9 mouse cellular contexts compared by ENCODE assay signal in genomic region chr11:119215905-119216507, GRCm38 (mm10). TPM values are rescaled to one million over a fixed set of nuclear protein-coding genes. Genes with fewer than 3 reads are reported as not detected.
DNase-seq lines count a peak whose midpoint lies in the region; ATAC-seq lines count a peak whose summit lies in the region.
"Had no signal": no experiment of that assay in that cellular context is flagged by ENCODE, and none has a peak within 500 bp of the region (broad histone marks: within the 10 kb centered on the region; RNA-seq: fewer than 3 reads in every experiment).

No protein-coding gene starts in this region.

- H3K4me3 ChIP-seq in forebrain, embryonic 16.5 days (replicated peaks; ENCODE audit: low read length): no peak overlapping the region
- peak overlapping the region; percentile 30 for H3K4me3 ChIP-seq in hindbrain, embryonic 10.5 days
- no peak overlapping the region for H3K4me3 ChIP-seq in limb, embryonic 12.5 days (replicated peaks)
- no peak overlapping the region for H3K4me3 ChIP-seq in midbrain, embryonic 15.5 days

- peak overlapping the region; percentile 73 for H3K27ac ChIP-seq in forebrain, embryonic 16.5 days (ENCODE audit: low read length)
- H3K27ac ChIP-seq in hindbrain, embryonic 10.5 days: peak overlapping the region; percentile 84
- peak overlapping the region; percentile 80 for H3K27ac ChIP-seq in limb, embryonic 12.5 days
- peak overlapping the region; percentile 81 for H3K27ac ChIP-seq in midbrain, embryonic 15.5 days

- peak; percentile 73 for DNase-seq in 416B (ENCODE audit: low read depth)
- DNase-seq in adrenal gland, postnatal 25 days: peak; percentile 73
- peak; percentile 38 for DNase-seq in hindbrain, embryonic 10.5 days (ENCODE audit: low spot score)
- DNase-seq in frontal cortex, postnatal 10 days (ENCODE audit: low spot score in 2 of 2): no peak
- no peak for DNase-seq in right cerebral cortex, adult 18-20 months

- no peaks in the 10 kb centered on the region for H3K36me3 ChIP-seq in forebrain, embryonic 16.5 days (ENCODE audit: control insufficient read depth, insufficient read depth)
- peaks cover 24% of the 10 kb centered on the region for H3K36me3 ChIP-seq in hindbrain, embryonic 10.5 days
- H3K36me3 ChIP-seq in limb, embryonic 12.5 days: peaks cover 14% of the 10 kb centered on the region
- H3K36me3 ChIP-seq in midbrain, embryonic 15.5 days (replicated peaks): no peaks in the 10 kb centered on the region

- ATAC-seq in forebrain, embryonic 16.5 days: no peak
- ATAC-seq in limb, embryonic 12.5 days (ENCODE audit: insufficient number of reproducible peaks, insufficient read depth, low FRiP score, low TSS enrichment, low read depth): no peak
- ATAC-seq in midbrain, embryonic 15.5 days (replicated peaks): no peak

- no peaks in the 10 kb centered on the region for H3K27me3 ChIP-seq in forebrain, embryonic 16.5 days (replicated peaks; ENCODE audit: control insufficient read depth, insufficient read depth, low read length)
- H3K27me3 ChIP-seq in hindbrain, embryonic 10.5 days (ENCODE audit: insufficient read depth, poor library complexity, severe bottlenecking): no peaks in the 10 kb centered on the region
- H3K27me3 ChIP-seq in limb, embryonic 12.5 days: no peaks in the 10 kb centered on the region
- H3K27me3 ChIP-seq in midbrain, embryonic 15.5 days (replicated peaks): no peaks in the 10 kb centered on the region

- WGBS in forebrain, embryonic 16.5 days: 36% methylated on average over 9 of the region's 9 CpGs
- 50% methylated on average over 9 of the region's 9 CpGs for WGBS in hindbrain, embryonic 10.5 days
- 62% methylated on average over 9 of the region's 9 CpGs for WGBS in limb, embryonic 12.5 days
- 39% methylated on average over 9 of the region's 9 CpGs for WGBS in midbrain, embryonic 15.5 days

- peaks cover 62% of the 10 kb centered on the region for H3K4me1 ChIP-seq in forebrain, embryonic 16.5 days (replicated peaks; ENCODE audit: control insufficient read depth, insufficient read depth, low read length)
- H3K4me1 ChIP-seq in hindbrain, embryonic 10.5 days (replicated peaks): peaks cover 81% of the 10 kb centered on the region
- peaks cover 77% of the 10 kb centered on the region for H3K4me1 ChIP-seq in limb, embryonic 12.5 days (replicated peaks)
- H3K4me1 ChIP-seq in midbrain, embryonic 15.5 days: peaks cover 53% of the 10 kb centered on the region

- no peak overlapping the region for H3K4me2 ChIP-seq in forebrain, embryonic 16.5 days (ENCODE audit: low read length)
- H3K4me2 ChIP-seq in limb, embryonic 12.5 days: peak overlapping the region; percentile 29; the same call in 1 of the 2 replicates
- H3K4me2 ChIP-seq in midbrain, embryonic 15.5 days: no peak overlapping the region; the same call in 1 of the 2 replicates

- H3K9ac ChIP-seq in forebrain, embryonic 16.5 days (replicated peaks; ENCODE audit: low read depth, low read length): peak overlapping the region; percentile 44
- H3K9ac ChIP-seq in limb, embryonic 12.5 days (replicated peaks): no peak overlapping the region
- H3K9ac ChIP-seq in midbrain, embryonic 15.5 days: peak overlapping the region; percentile 23; the same call in 1 of the 2 replicates

- no peaks in the 10 kb centered on the region for H3K9me3 ChIP-seq in forebrain, embryonic 16.5 days (ENCODE audit: control insufficient read depth, low read length)
- H3K9me3 ChIP-seq in hindbrain, embryonic 10.5 days: no peaks in the 10 kb centered on the region
- H3K9me3 ChIP-seq in limb, embryonic 12.5 days: no peaks in the 10 kb centered on the region
- H3K9me3 ChIP-seq in midbrain, embryonic 15.5 days: no peaks in the 10 kb centered on the region
- H3K9me3 ChIP-seq: megakaryocyte, embryonic 14.5 days had no signal

RNA-seq across cellular contexts. Expression of gene Tbc1d16, which starts 12.3 kb away (rescaled TPM):
- 12.7 and 14.3 TPM in 2 replicates for total RNA-seq in adrenal gland, postnatal 25 days (2021)
- 52.3 and 54.6 TPM in 2 replicates for polyA plus RNA-seq in forebrain, embryonic 16.5 days (2015; fragmentation: Nextera tagmentation; extraction: Ambion mirVana)
- polyA plus RNA-seq in hindbrain, embryonic 10.5 days (2016; fragmentation: Nextera tagmentation; extraction: Ambion mirVana): 29.5 and 37.9 TPM in 2 replicates
- 17.4 and 22.2 TPM in 2 replicates for polyA plus RNA-seq in limb, embryonic 12.5 days (2016; fragmentation: Nextera tagmentation; extraction: Ambion mirVana)
- 66.8 and 67.2 TPM in 2 replicates for polyA plus RNA-seq in midbrain, embryonic 15.5 days (2015; fragmentation: Nextera tagmentation; extraction: Ambion mirVana)

RNA-seq across cellular contexts. Expression of gene Ccdc40, which starts 12.4 kb away (rescaled TPM):
- total RNA-seq in adrenal gland, postnatal 25 days (2021): 0.29 and 1.7 TPM in 2 replicates
- 11.5 and 14.1 TPM in 2 replicates for polyA plus RNA-seq in forebrain, embryonic 16.5 days (2015; fragmentation: Nextera tagmentation; extraction: Ambion mirVana)
- polyA plus RNA-seq in hindbrain, embryonic 10.5 days (2016; fragmentation: Nextera tagmentation; extraction: Ambion mirVana): 20.0 and 21.3 TPM in 2 replicates
- 8.7 and 8.8 TPM in 2 replicates for polyA plus RNA-seq in limb, embryonic 12.5 days (2016; fragmentation: Nextera tagmentation; extraction: Ambion mirVana)
- polyA plus RNA-seq in midbrain, embryonic 15.5 days (2015; fragmentation: Nextera tagmentation; extraction: Ambion mirVana): 19.3 and 21.5 TPM in 2 replicates

RNA-seq across cellular contexts. Expression of gene Gaa, which starts 51.7 kb away (rescaled TPM):
- 101 and 102 TPM in 2 replicates for total RNA-seq in adrenal gland, postnatal 25 days (2021)
- polyA plus RNA-seq in forebrain, embryonic 16.5 days (2015; fragmentation: Nextera tagmentation; extraction: Ambion mirVana): 59.8 and 69.7 TPM in 2 replicates
- 28.3 and 35.5 TPM in 2 replicates for polyA plus RNA-seq in hindbrain, embryonic 10.5 days (2016; fragmentation: Nextera tagmentation; extraction: Ambion mirVana)
- polyA plus RNA-seq in limb, embryonic 12.5 days (2016; fragmentation: Nextera tagmentation; extraction: Ambion mirVana): 39.4 and 43.4 TPM in 2 replicates
- 93.9 and 95.3 TPM in 2 replicates for polyA plus RNA-seq in midbrain, embryonic 15.5 days (2015; fragmentation: Nextera tagmentation; extraction: Ambion mirVana)

Comparison
In these comparisons a context has a peak if more than half of its experiments do, and no peak if none do; other contexts are left out.
1. DNase-seq: peak in 416B (single experiment), adrenal gland, postnatal 25 days (single experiment) and hindbrain, embryonic 10.5 days (single experiment); none in frontal cortex, postnatal 10 days (0 of 2) and right cerebral cortex, adult 18-20 months (single experiment).
2. Peak in every context shown above with its lines, with median percentiles within 50 percentile points of each other: H3K27ac ChIP-seq.